Mouse (Mus musculus) embryonic facial prominence, embryonic 11.5 days (tissue): Measurements from ENCODE around the gene Sik1. TPM values are rescaled to one million over a fixed set of nuclear protein-coding genes. Genes with fewer than 3 reads are reported as not detected.

ENCODE experiments used
- ATAC-seq: fragments of 200-750 bp; cut with Nextera tagmentation; replicated peaks from 2 replicates; pipeline ENCODE4 v1.8.0; 2017; ENCODE audit warnings: low read depth; ENCODE audit not compliant: insufficient number of reproducible peaks, low FRiP score, low TSS enrichment
- DNase-seq: peaks from one replicate; pipeline ENCODE4 v3.0.0-alpha.2; 2015; ENCODE audit warnings: low spot score
- H3K27ac ChIP-seq: fragments of 300-500 bp; sonication (generic); replicated peaks from 2 replicates; pipeline ENCODE4 v1.5.1; 2014; ENCODE audit warnings: mild to moderate bottlenecking, low read depth, low read length, control low read depth
- H3K27me3 ChIP-seq: fragments of 300-500 bp; sonication (generic); 2 replicates; pipeline ENCODE4 v1.6.1; 2014; ENCODE audit warnings: mild to moderate bottlenecking, low read length, moderate library complexity, mixed read lengths; ENCODE audit not compliant: control insufficient read depth, insufficient read depth
- H3K36me3 ChIP-seq: fragments of 300-500 bp; sonication (generic); replicated peaks from 2 replicates; pipeline ENCODE4 v1.6.1; 2014; ENCODE audit warnings: low read depth, mild to moderate bottlenecking, low read length, moderate library complexity, mixed read lengths; ENCODE audit not compliant: control insufficient read depth, insufficient read depth
- H3K4me1 ChIP-seq: fragments of 300-500 bp; sonication (generic); 2 replicates; pipeline ENCODE4 v1.6.1; 2014; ENCODE audit warnings: low read length, mixed read lengths; ENCODE audit not compliant: control insufficient read depth, insufficient read depth
- H3K4me2 ChIP-seq: fragments of 300-500 bp; sonication (generic); 2 replicates; pipeline ENCODE4 v1.6.1; 2014; ENCODE audit warnings: low read depth, mild to moderate bottlenecking, control low read depth, low read length, moderate library complexity
- H3K4me3 ChIP-seq: fragments of 300-500 bp; sonication (generic); 2 replicates; pipeline ENCODE4 v1.5.1; 2014; ENCODE audit warnings: low read depth, low read length, control low read depth
- H3K9ac ChIP-seq: fragments of 300-500 bp; sonication (generic); replicated peaks from 2 replicates; pipeline ENCODE4 v1.6.1; 2014; ENCODE audit warnings: mild to moderate bottlenecking, control low read depth, low read length
- H3K9me3 ChIP-seq: fragments of 300-500 bp; sonication (generic); replicated peaks from 2 replicates; pipeline ENCODE4 v1.6.1; 2016; ENCODE audit warnings: mild to moderate bottlenecking, low read length, inconsistent platforms, mixed read lengths; ENCODE audit not compliant: control insufficient read depth
- WGBS: fragments of 180-500 bp; shearing (Covaris S2); extraction: QIAGEN DNeasy Blood & Tissue Kit; methylation state at CpG from one replicate; pipeline ENCODE4 v1.1.7; 2014; 5-methylcytosine and 5-hydroxymethylcytosine counted together
- polyA plus RNA-seq: library from polyadenylated mRNA; unstranded; fragments of >200 nt; fragmentation: Nextera tagmentation; extraction: Ambion mirVana; gene quantifications from 2 replicates; pipeline ENCODE4 v1.2.1, GENCODE M21; 2014

The Sik1 gene
- polyA plus RNA-seq, 1 experiment from 2014 or later = 10.5 TPM

DNA sequence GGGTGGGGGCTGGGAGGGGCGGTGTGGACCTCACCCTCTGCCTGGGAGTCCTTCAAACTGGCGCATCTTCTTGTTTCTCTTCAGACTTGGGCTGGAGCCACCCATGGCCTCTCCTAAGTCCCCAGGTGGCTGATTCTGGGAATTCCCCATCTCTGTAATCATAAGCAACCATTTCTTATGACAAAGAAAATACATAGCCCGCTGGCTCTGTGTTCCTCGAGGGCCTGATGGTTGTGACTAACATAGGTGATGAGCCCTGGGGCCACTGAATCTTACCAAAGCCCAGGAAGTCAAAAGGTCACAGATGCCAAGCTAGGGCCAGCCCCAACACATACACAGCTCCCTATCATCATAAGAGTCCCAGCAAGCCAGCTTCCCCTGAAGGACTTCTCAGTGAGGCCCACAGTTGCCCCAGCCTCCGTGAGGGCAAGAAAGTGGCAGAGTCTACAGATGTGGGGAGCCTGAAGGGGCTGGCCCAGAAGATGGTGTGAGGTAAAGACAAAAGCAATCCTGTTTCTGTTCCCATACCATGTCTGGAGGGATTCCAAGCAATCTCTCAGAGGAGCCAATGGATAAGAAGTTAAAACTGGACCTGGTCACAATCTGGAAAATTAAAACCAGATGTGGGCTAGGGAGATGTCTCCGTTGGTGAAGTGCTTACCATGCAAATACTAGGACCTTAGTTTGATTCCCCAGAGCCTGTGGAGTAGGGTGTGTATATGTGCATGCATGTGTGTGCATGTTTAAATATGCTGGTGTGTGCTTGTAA lies 24.3 kb downstream of the Sik1 start:
- H3K9me3 ChIP-seq = no peaks in the 10 kb centered on the region
- H3K27ac ChIP-seq = no peak overlapping the region
- no peak overlapping the region for H3K4me3 ChIP-seq
- H3K4me2 ChIP-seq = no peak overlapping the region
- DNase-seq (peak; percentile 63), ATAC-seq (no peak)
- H3K9ac ChIP-seq = no peak overlapping the region
- WGBS = 41% methylated on average over 6 of the region's 6 CpGs
- no peaks in the 10 kb centered on the region for H3K36me3 ChIP-seq
- H3K4me1 ChIP-seq = no peaks in the 10 kb centered on the region
- no peaks in the 10 kb centered on the region for H3K27me3 ChIP-seq

GRCm38 (mm10) chr17:31830506-31831075 lies 25.0 kb downstream of the Sik1 start:
- H3K27ac ChIP-seq = no peak overlapping the region
- no peak overlapping the region for H3K4me2 ChIP-seq
- H3K4me1 ChIP-seq = no peaks in the 10 kb centered on the region
- no peaks in the 10 kb centered on the region for H3K36me3 ChIP-seq
- DNase-seq = no peak
- no peak overlapping the region for H3K9ac ChIP-seq
- no peaks in the 10 kb centered on the region for H3K9me3 ChIP-seq
- no peak overlapping the region for H3K4me3 ChIP-seq
- 87% methylated on average over 8 of the region's 8 CpGs for WGBS
- no peak for ATAC-seq
- H3K27me3 ChIP-seq = no peaks in the 10 kb centered on the region

DNA sequence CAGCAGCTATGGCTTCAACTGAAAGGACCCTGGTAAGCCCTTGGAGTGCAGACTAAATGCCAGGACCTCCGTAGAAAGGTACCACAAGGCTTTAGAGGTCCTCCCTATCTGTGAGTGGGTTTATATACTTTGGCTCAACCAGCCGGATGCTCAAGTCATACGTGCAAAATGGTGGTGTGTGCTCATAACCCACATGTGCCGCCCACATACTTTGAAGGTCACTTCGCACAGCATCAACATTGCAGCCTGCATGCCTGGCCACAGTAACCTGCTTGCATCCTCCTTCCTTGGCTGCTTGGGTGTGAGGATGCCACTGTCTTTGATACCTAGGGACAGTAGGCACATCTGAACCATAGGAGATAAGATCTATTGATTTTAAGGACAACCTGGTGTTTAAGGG lies 26.7 kb downstream of the Sik1 start:
- Histone ChIP-seq H3K27ac (no peak overlapping the region), H3K4me1 (no peaks in the 10 kb centered on the region), H3K27me3 (no peaks in the 10 kb centered on the region), H3K9me3 (no peaks in the 10 kb centered on the region), H3K4me2 (no peak overlapping the region), H3K9ac (no peak overlapping the region), H3K36me3 (no peaks in the 10 kb centered on the region), H3K4me3 (no peak overlapping the region)
- DNase-seq (no peak), ATAC-seq (no peak)
- 96% methylated on average over 5 of the region's 5 CpGs for WGBS

GRCm38 (mm10) chr17:31828118-31828517 lies 27.5 kb downstream of the Sik1 start:
- Histone ChIP-seq H3K36me3 (no peaks in the 10 kb centered on the region), H3K4me1 (no peaks in the 10 kb centered on the region), H3K9ac (no peak overlapping the region), H3K27ac (no peak overlapping the region), H3K27me3 (no peaks in the 10 kb centered on the region), H3K4me3 (no peak overlapping the region), H3K4me2 (no peak overlapping the region), H3K9me3 (no peaks in the 10 kb centered on the region)
- ATAC-seq = no peak
- WGBS = 58% methylated on average over 5 of the region's 5 CpGs
- no peak for DNase-seq

- Histone ChIP-seq H3K4me2 (no peak overlapping the region), H3K9me3 (no peaks in the 10 kb centered on the region), H3K27ac (no peak overlapping the region), H3K4me1 (no peaks in the 10 kb centered on the region), H3K4me3 (no peak overlapping the region), H3K9ac (no peak overlapping the region), H3K27me3 (no peaks in the 10 kb centered on the region), H3K36me3 (no peaks in the 10 kb centered on the region)
- no peak for ATAC-seq
- WGBS = 58% methylated on average over 5 of the region's 5 CpGs
- no peak for DNase-seq
Observed at GRCm38 (mm10) chr17:31827206-31827605, 28.4 kb downstream of the Sik1 start.

DNA sequence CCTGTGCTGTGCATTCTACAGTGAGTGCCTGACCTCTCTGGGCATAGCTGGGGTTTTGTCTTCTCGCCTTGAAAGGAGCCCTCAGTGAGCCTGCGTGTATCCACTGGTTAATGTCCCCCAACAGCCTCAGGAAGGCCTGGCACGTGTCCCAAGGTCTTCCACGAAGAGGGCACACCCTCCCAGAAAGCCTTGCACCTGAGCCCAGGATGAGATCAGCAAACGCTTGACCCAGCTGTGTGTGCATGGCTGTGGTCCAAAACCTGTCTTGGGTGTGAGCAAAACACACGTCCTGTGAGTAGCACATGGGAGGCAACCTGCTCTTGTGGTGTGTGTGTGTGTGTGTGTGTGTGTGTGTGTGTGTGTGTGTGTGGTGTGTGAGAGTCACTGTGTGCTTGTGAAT lies 28.9 kb downstream of the Sik1 start:
- Histone ChIP-seq H3K4me3 (no peak overlapping the region), H3K27me3 (no peaks in the 10 kb centered on the region), H3K27ac (no peak overlapping the region), H3K4me2 (no peak overlapping the region), H3K9ac (no peak overlapping the region), H3K4me1 (no peaks in the 10 kb centered on the region), H3K36me3 (no peaks in the 10 kb centered on the region), H3K9me3 (no peaks in the 10 kb centered on the region)
- ATAC-seq (no peak), DNase-seq (no peak)
- WGBS = 82% methylated on average over 6 of the region's 6 CpGs

DNA sequence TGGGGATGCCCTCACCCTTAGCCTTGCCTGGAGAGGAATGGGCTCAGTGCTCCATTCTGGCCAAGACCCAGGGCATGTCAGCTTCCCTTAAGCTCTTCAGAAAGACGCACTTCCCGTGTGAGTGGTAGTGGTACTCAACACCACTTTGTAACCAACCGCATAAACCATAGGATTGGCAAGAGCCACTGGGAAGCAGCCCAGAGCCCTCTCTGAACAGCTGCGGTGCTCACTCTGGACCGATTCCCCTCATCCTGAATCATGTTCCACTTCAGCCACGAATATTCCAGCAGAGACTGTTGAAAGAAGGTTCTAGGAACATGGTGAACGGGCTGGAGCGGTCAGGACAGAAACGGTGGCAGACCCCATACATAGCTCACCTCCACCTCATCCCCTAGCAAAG lies 29.9 kb downstream of the Sik1 start:
- ATAC-seq = no peak
- no peak for DNase-seq
- Histone ChIP-seq H3K4me2 (no peak overlapping the region), H3K27me3 (no peaks in the 10 kb centered on the region), H3K27ac (no peak overlapping the region), H3K9ac (no peak overlapping the region), H3K4me1 (peaks cover 2% of the 10 kb centered on the region; the same call in 1 of the 2 replicates), H3K4me3 (no peak overlapping the region), H3K9me3 (no peaks in the 10 kb centered on the region), H3K36me3 (no peaks in the 10 kb centered on the region)
- WGBS = 86% methylated on average over 9 of the region's 9 CpGs

- no peak overlapping the region for H3K27ac ChIP-seq
- no peaks in the 10 kb centered on the region for H3K9me3 ChIP-seq
- H3K4me2 ChIP-seq = no peak overlapping the region
- WGBS = 84% methylated on average over 7 of the region's 7 CpGs
- peaks cover 2% of the 10 kb centered on the region; the same call in 1 of the 2 replicates for H3K4me1 ChIP-seq
- H3K9ac ChIP-seq = no peak overlapping the region
- no peaks in the 10 kb centered on the region for H3K36me3 ChIP-seq
- no peak for DNase-seq
- no peaks in the 10 kb centered on the region for H3K27me3 ChIP-seq
- no peak for ATAC-seq
- H3K4me3 ChIP-seq = no peak overlapping the region
Observed at GRCm38 (mm10) chr17:31824812-31825211, 30.8 kb downstream of the Sik1 start.
